In the genomic region with DNA sequence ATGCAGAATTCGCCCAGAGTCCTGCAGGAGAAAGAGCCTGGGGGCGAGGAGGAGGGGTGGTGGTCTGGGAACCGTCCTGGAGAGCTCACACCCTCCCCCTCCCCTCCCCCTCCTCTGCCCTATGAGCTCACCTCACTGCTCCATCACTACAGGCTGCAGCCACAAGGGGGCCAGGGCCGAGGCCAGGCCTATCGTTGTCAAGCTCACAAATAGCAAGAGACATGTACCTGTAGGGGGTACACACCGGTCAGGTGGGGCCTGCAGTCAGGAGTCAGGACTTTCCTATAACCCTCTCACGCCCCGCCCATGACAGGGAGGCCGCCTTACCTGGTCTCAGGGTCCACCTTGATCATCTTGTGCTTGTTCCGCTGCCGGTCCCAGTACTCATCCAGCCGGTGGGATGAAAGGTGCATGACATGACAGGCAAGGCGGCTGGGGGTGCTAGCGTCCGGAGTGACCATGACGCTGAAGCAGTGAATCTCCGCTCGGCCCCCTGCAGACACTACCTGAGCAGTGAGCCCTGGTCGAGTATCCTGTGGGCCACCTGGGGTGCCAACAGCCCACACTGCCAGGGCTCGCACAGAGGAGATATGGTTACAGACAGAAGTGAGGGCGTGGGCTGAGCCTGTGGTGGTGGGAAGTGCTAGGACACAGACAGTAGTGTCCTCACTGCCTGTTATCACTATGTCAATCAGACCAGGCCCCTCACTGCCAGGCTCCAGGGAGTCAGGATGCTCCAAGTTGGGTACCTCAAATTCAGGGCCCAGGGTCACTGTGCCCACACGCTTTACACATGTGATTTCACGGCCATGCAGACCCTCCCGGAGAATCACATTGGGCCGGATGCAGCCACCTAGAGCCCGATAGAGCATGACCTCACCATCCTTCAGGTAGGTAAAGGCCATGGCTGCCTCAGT, we compare ENCODE assay signal across 10 mouse cellular contexts. TPM values are rescaled to one million over a fixed set of nuclear protein-coding genes. Genes with fewer than 3 reads are reported as not detected.
DNase-seq lines count a peak whose midpoint lies in the region; ATAC-seq and TF ChIP-seq lines count a peak whose summit lies in the region.
"Had no signal": no experiment of that assay in that cellular context is flagged by ENCODE, and none has a peak within 500 bp of the region (broad histone marks: within the 10 kb centered on the region; RNA-seq: fewer than 3 reads in every experiment).

No protein-coding gene starts in this region.

- peak; percentile 47 for TF ChIP-seq CTCF in left cerebral cortex, adult 2 months (IDR thresholded peaks at IDR 0.05)
- TF ChIP-seq CTCF in lung, postnatal 0 days (IDR thresholded peaks at IDR 0.05): peak; percentile 74
- TF ChIP-seq CTCF in stomach, postnatal 0 days (IDR thresholded peaks at IDR 0.05; ENCODE audit: low read depth): peak; percentile 80

- no peak overlapping the region for H3K27ac ChIP-seq in left cerebral cortex, adult 2 months
- no peak overlapping the region for H3K27ac ChIP-seq in hindbrain, embryonic 11.5 days (ENCODE audit: low read depth, low read length)
- no peak overlapping the region for H3K27ac ChIP-seq in lung, postnatal 0 days (ENCODE audit: low read length)
- H3K27ac ChIP-seq in stomach, postnatal 0 days (replicated peaks): no peak overlapping the region

- peaks cover 10% of the 10 kb centered on the region; the same call in 1 of the 2 replicates for H3K4me1 ChIP-seq in hindbrain, embryonic 11.5 days (replicated peaks; ENCODE audit: control insufficient read depth, insufficient read depth, low read length)
- peaks cover 6% of the 10 kb centered on the region; the same call in 1 of the 2 replicates for H3K4me1 ChIP-seq in lung, postnatal 0 days (ENCODE audit: insufficient read depth, low read depth, low read length)
- H3K4me1 ChIP-seq in stomach, postnatal 0 days (replicated peaks; ENCODE audit: control insufficient read depth, insufficient read depth): 0 out of 2 replicates have a peak, but pooled peaks cover 2% of the 10 kb centered on the region

- DNase-seq in left cerebral cortex, adult 2 months (ENCODE audit: extremely low spot score in 1 of 2, low spot score in 2 of 2): no peak
- no peak for DNase-seq in left cerebral cortex, adult 9 months (ENCODE audit: low spot score in 2 of 2)
- peak; percentile 72 for DNase-seq in MN1 (ENCODE audit: low spot score)
- DNase-seq in cerebellum, adult 9-10 months: peak; percentile 71
- peak; percentile 83 for DNase-seq in hindbrain, embryonic 11.5 days (ENCODE audit: low spot score)
- peak; percentile 66 for DNase-seq in lung, postnatal 0 days (ENCODE audit: low spot score)
- DNase-seq in stomach, postnatal 0 days (ENCODE audit: low spot score): peak; percentile 85

- H3K4me3 ChIP-seq in left cerebral cortex, adult 2 months: no peak overlapping the region
- H3K4me3 ChIP-seq in hindbrain, embryonic 11.5 days (ENCODE audit: low read depth, low read length): no peak overlapping the region
- H3K4me3 ChIP-seq in lung, postnatal 0 days (ENCODE audit: low read depth, low read length): no peak overlapping the region
- no peak overlapping the region for H3K4me3 ChIP-seq in stomach, postnatal 0 days (ENCODE audit: low read depth, low read length)
- H3K4me3 ChIP-seq: erythroblast, embryonic 14.5 days; myocyte had no signal

- no peak overlapping the region for H3K4me2 ChIP-seq in hindbrain, embryonic 11.5 days (replicated peaks; ENCODE audit: low read depth, low read length)
- H3K4me2 ChIP-seq in lung, postnatal 0 days (replicated peaks; ENCODE audit: low read depth, low read length): no peak overlapping the region
- no peak overlapping the region for H3K4me2 ChIP-seq in stomach, postnatal 0 days (replicated peaks; ENCODE audit: low read depth)

- no peak for TF ChIP-seq EP300 in lung, postnatal 0 days (IDR thresholded peaks at IDR 0.05)
- TF ChIP-seq EP300 in stomach, postnatal 0 days (optimal IDR thresholded peaks at IDR 0.05): no peak

- intact Hi-C loops in left cerebral cortex, adult 2 months (cut with DNase I): no loop called here

- WGBS in hindbrain, embryonic 11.5 days: 51% methylated on average over 26 of the region's 26 CpGs
- 57% methylated on average over 26 of the region's 26 CpGs for WGBS in lung, postnatal 0 days
- WGBS in stomach, postnatal 0 days: 58% methylated on average over 26 of the region's 26 CpGs

- H3K27me3 ChIP-seq in hindbrain, embryonic 11.5 days (ENCODE audit: control insufficient read depth, insufficient read depth, low read length): no peaks in the 10 kb centered on the region
- no peaks in the 10 kb centered on the region for H3K27me3 ChIP-seq in lung, postnatal 0 days (replicated peaks; ENCODE audit: insufficient read depth, low read length)
- H3K27me3 ChIP-seq in stomach, postnatal 0 days (ENCODE audit: control insufficient read depth, insufficient read depth, low read length): no peaks in the 10 kb centered on the region

- no peak overlapping the region for H3K9ac ChIP-seq in hindbrain, embryonic 11.5 days (ENCODE audit: low read depth, low read length)
- H3K9ac ChIP-seq in lung, postnatal 0 days (replicated peaks; ENCODE audit: low read depth): no peak overlapping the region
- H3K9ac ChIP-seq in stomach, postnatal 0 days (ENCODE audit: low read length): no peak overlapping the region

- H3K9me3 ChIP-seq in hindbrain, embryonic 11.5 days (ENCODE audit: control insufficient read depth, low read length): no peaks in the 10 kb centered on the region
- no peaks in the 10 kb centered on the region for H3K9me3 ChIP-seq in lung, postnatal 0 days (ENCODE audit: low read length)
- no peaks in the 10 kb centered on the region for H3K9me3 ChIP-seq in stomach, postnatal 0 days (ENCODE audit: control insufficient read depth, low read length)

- peaks cover 16% of the 10 kb centered on the region for H3K36me3 ChIP-seq in hindbrain, embryonic 11.5 days (ENCODE audit: control insufficient read depth, insufficient read depth, low read length)
- H3K36me3 ChIP-seq in lung, postnatal 0 days (ENCODE audit: insufficient read depth, low read length): peaks cover 11% of the 10 kb centered on the region
- H3K36me3 ChIP-seq in stomach, postnatal 0 days (ENCODE audit: control insufficient read depth, insufficient read depth, low read length): peaks cover 21% of the 10 kb centered on the region

- no peak for ATAC-seq in hindbrain, embryonic 11.5 days (ENCODE audit: low FRiP score)
- no peak for ATAC-seq in lung, postnatal 0 days
- ATAC-seq in stomach, postnatal 0 days (ENCODE audit: low FRiP score, low TSS enrichment): 0 out of 2 replicates have a peak, but pooled peaks have one; percentile 10
- no peak for ATAC-seq in megakaryocyte, adult 5-6 weeks (ENCODE audit: poor library complexity, severe bottlenecking)

RNA-seq across cellular contexts. Expression of a gene that starts 4.3 kb away (rescaled TPM):
- total RNA-seq in left cerebral cortex, adult 2 months (2021): 10 to 100 TPM; 93.1 to 94.2 TPM
- polyA plus RNA-seq in hindbrain, embryonic 11.5 days (2014; fragmentation: Nextera tagmentation; extraction: Ambion mirVana): 175 and 177 TPM in 2 replicates
- polyA plus RNA-seq in lung, postnatal 0 days (2015; fragmentation: Nextera tagmentation; extraction: Ambion mirVana): 74.0 and 78.4 TPM in 2 replicates
- polyA plus RNA-seq in stomach, postnatal 0 days (2015; fragmentation: Nextera tagmentation; extraction: Ambion mirVana): 44.9 and 50.5 TPM in 2 replicates
- total RNA-seq in megakaryocyte, adult 5-6 weeks (2015): 46.8 and 52.0 TPM in 2 replicates
- total RNA-seq in megakaryocyte, adult 5-6 weeks (2017): 21.9 and 22.5 TPM in 2 replicates

RNA-seq across cellular contexts. Expression of a gene that starts 4.5 kb away (rescaled TPM):
- 100 to 1,000 TPM; 107 to 109 TPM for total RNA-seq in left cerebral cortex, adult 2 months (2021)
- 114 and 124 TPM in 2 replicates for polyA plus RNA-seq in hindbrain, embryonic 11.5 days (2014; fragmentation: Nextera tagmentation; extraction: Ambion mirVana)
- 36.6 and 39.5 TPM in 2 replicates for polyA plus RNA-seq in lung, postnatal 0 days (2015; fragmentation: Nextera tagmentation; extraction: Ambion mirVana)
- polyA plus RNA-seq in stomach, postnatal 0 days (2015; fragmentation: Nextera tagmentation; extraction: Ambion mirVana): 23.2 and 25.5 TPM in 2 replicates
- total RNA-seq in megakaryocyte, adult 5-6 weeks (2015): 2.1 and 3.3 TPM in 2 replicates
- 3.1 and 4.0 TPM in 2 replicates for total RNA-seq in megakaryocyte, adult 5-6 weeks (2017)

RNA-seq across cellular contexts. Expression of a gene that starts 6.8 kb away (rescaled TPM):
- total RNA-seq in left cerebral cortex, adult 2 months (2021): 10 to 100 TPM; 59.6 to 64.8 TPM
- polyA plus RNA-seq in hindbrain, embryonic 11.5 days (2014; fragmentation: Nextera tagmentation; extraction: Ambion mirVana): 58.8 and 59.4 TPM in 2 replicates
- polyA plus RNA-seq in lung, postnatal 0 days (2015; fragmentation: Nextera tagmentation; extraction: Ambion mirVana): 65.7 and 66.3 TPM in 2 replicates
- 40.4 and 42.4 TPM in 2 replicates for polyA plus RNA-seq in stomach, postnatal 0 days (2015; fragmentation: Nextera tagmentation; extraction: Ambion mirVana)
- total RNA-seq in megakaryocyte, adult 5-6 weeks (2015): 36.8 and 40.7 TPM in 2 replicates
- 15.2 and 22.7 TPM in 2 replicates for total RNA-seq in megakaryocyte, adult 5-6 weeks (2017)

RNA-seq across cellular contexts. Expression of a gene that starts 13.9 kb away (rescaled TPM):
- total RNA-seq in left cerebral cortex, adult 2 months (2021): 10 to 100 TPM; 53.5 to 54.1 TPM
- polyA plus RNA-seq in hindbrain, embryonic 11.5 days (2014; fragmentation: Nextera tagmentation; extraction: Ambion mirVana): 163 and 169 TPM in 2 replicates
- polyA plus RNA-seq in lung, postnatal 0 days (2015; fragmentation: Nextera tagmentation; extraction: Ambion mirVana): 55.6 and 56.2 TPM in 2 replicates
- polyA plus RNA-seq in stomach, postnatal 0 days (2015; fragmentation: Nextera tagmentation; extraction: Ambion mirVana): 67.1 and 70.6 TPM in 2 replicates
- 87.2 and 93.2 TPM in 2 replicates for total RNA-seq in megakaryocyte, adult 5-6 weeks (2015)
- 118 and 119 TPM in 2 replicates for total RNA-seq in megakaryocyte, adult 5-6 weeks (2017)

RNA-seq across cellular contexts. Expression of a gene that starts 23.4 kb away (rescaled TPM):
- total RNA-seq in left cerebral cortex, adult 2 months (2021): 10 to 100 TPM; 83.8 to 93.6 TPM
- polyA plus RNA-seq in hindbrain, embryonic 11.5 days (2014; fragmentation: Nextera tagmentation; extraction: Ambion mirVana): 6.7 and 8.6 TPM in 2 replicates
- 3.2 and 4.1 TPM in 2 replicates for polyA plus RNA-seq in lung, postnatal 0 days (2015; fragmentation: Nextera tagmentation; extraction: Ambion mirVana)
- 3.7 and 4.4 TPM in 2 replicates for polyA plus RNA-seq in stomach, postnatal 0 days (2015; fragmentation: Nextera tagmentation; extraction: Ambion mirVana)
- total RNA-seq in megakaryocyte, adult 5-6 weeks (2015): 0.18 and 0.21 TPM in 2 replicates
- total RNA-seq in megakaryocyte, adult 5-6 weeks (2017): not detected in 2 replicates

Comparison
In these comparisons a context has a peak if more than half of its experiments do, and no peak if none do; other contexts are left out.
1. DNase-seq: peak in MN1 (single experiment), cerebellum, adult 9-10 months (single experiment), hindbrain, embryonic 11.5 days (single experiment), lung, postnatal 0 days (single experiment) and stomach, postnatal 0 days (single experiment); none in left cerebral cortex, adult 2 months (0 of 2) and left cerebral cortex, adult 9 months (0 of 2).
2. Peak in every context shown above with its lines, with median percentiles within 50 percentile points of each other: CTCF ChIP-seq.